Mouse (Mus musculus) small intestine, adult 2 months (tissue): Measurements from ENCODE around the gene Rab19.

Source experiments
- CTCF ChIP-seq: fragments of 200-500 bp; IDR thresholded peaks from 2 replicates; pipeline ENCODE4 v1.5.1; 2012; ENCODE audit warnings: low read depth, mild to moderate bottlenecking, control low read depth, inconsistent platforms, low read length, moderate library complexity, mixed read lengths; ENCODE audit not compliant: insufficient replicate concordance, insufficient read length; ENCODE audit errors: extremely low read depth
- POLR2A ChIP-seq: fragments of 200-500 bp; IDR thresholded peaks from 2 replicates; pipeline ENCODE4 v1.6.1; 2012; ENCODE audit warnings: low read depth, mild to moderate bottlenecking, control low read depth, inconsistent platforms, low read length, moderate library complexity

- TF ChIP-seq CTCF = no peak
- no peak for TF ChIP-seq POLR2A
These were observed 17.4 kb downstream of the Rab19 start for GRCm38 (mm10) chr6:39398342-39398741.
